Mouse (Mus musculus): ENCODE data around the gene Rnase10. TPM values are rescaled to one million over a fixed set of nuclear protein-coding genes. Genes with fewer than 3 reads are reported as not detected.
"Not testable (repeated sequence)": the region's sequence is repeated elsewhere in the genome, so short reads cannot be mapped to it uniquely, and the experiment has no call there.

Gene Rnase10
- polyA plus RNA-seq, 1 experiment from 2014 or later, result not detected

- Histone ChIP-seq H3K36me3 (no peaks in the 10 kb centered on the region), H3K27me3 (no peaks in the 10 kb centered on the region), H3K9me3 (no peaks in the 10 kb centered on the region), H3K27ac (no peak overlapping the region), H3K4me3 (no peak overlapping the region), H3K9ac (no peak overlapping the region), H3K4me2 (replicated peaks) (no peak overlapping the region), H3K4me1 (no peaks in the 10 kb centered on the region; the same call in 1 of the 2 replicates)
- no peak for ATAC-seq (ENCODE audit: low FRiP score, low read depth)
These were observed 27.9 kb upstream of the Rnase10 start for GRCm38 (mm10) chr14:50979631-50980030.

DNA sequence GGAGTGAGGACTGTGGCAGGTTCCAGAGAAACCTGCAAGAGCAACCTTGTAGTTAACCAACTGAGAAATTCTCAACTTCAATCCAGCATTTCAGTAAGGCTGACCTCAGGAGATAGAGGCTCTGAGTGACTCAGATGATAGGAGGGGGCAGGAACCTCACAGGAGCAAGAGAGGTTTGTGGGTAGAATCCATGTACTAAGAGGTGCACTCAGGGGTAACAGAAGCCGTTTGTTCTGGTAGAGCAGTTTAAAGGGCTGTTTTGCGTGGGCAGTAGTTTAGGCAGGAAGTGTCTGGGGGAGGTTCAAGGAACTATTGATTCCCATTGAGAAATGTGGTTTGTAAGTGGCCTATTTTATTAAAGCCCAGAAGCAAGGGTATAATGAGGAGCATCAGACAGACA lies 26.3 kb upstream of the Rnase10 start:
- WGBS, result 42% methylated on average over 2 of the region's 2 CpGs
- H3K4me1 ChIP-seq, result no peaks in the 10 kb centered on the region; the same call in 1 of the 2 replicates
- H3K27me3 ChIP-seq, result no peaks in the 10 kb centered on the region
- H3K27ac ChIP-seq, result no peak overlapping the region
- H3K9ac ChIP-seq, result no peak overlapping the region
- no peak overlapping the region for H3K4me2 ChIP-seq (replicated peaks)
- H3K9me3 ChIP-seq, result no peaks in the 10 kb centered on the region
- H3K4me3 ChIP-seq, result no peak overlapping the region
- ATAC-seq (ENCODE audit: low FRiP score, low read depth), result no peak
- H3K36me3 ChIP-seq, result no peaks in the 10 kb centered on the region

DNA sequence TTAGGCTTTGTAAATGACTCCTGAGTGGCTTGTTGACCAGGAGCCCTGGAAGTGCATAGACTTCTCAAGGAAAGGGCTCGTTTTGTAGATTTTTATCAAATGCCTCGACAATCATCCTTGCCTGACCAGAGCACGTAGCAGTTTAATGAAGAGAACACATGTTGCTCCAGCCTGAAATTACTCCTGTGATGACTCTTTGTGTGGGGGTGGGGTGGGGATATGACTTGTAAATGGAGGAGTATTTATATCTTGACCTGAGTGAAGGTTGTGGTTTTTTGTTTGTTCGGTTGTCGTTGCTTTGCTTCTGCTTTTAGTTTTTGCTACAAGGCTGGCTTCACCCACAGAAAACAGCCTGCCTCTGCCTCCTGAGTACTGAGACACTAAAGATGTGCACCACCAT lies 25.7 kb upstream of the Rnase10 start:
- Histone ChIP-seq H3K4me3 (no peak overlapping the region), H3K27me3 (no peaks in the 10 kb centered on the region), H3K4me1 (no peaks in the 10 kb centered on the region), H3K9ac (no peak overlapping the region), H3K4me2 (replicated peaks) (no peak overlapping the region), H3K27ac (no peak overlapping the region), H3K9me3 (no peaks in the 10 kb centered on the region), H3K36me3 (no peaks in the 10 kb centered on the region)
- no peak for ATAC-seq (ENCODE audit: low FRiP score, low read depth)
- 72% methylated on average over 5 of the region's 5 CpGs for WGBS

GRCm38 (mm10) chr14:50987668-50988067 lies 19.9 kb upstream of the Rnase10 start:
- H3K27me3 ChIP-seq, result no peaks in the 10 kb centered on the region
- no peak overlapping the region for H3K4me3 ChIP-seq
- H3K4me2 ChIP-seq (replicated peaks), result no peak overlapping the region
- ATAC-seq (ENCODE audit: low FRiP score, low read depth), result no peak
- no peak overlapping the region for H3K9ac ChIP-seq
- H3K27ac ChIP-seq, result no peak overlapping the region
- H3K36me3 ChIP-seq, result no peaks in the 10 kb centered on the region
- no peaks in the 10 kb centered on the region for H3K9me3 ChIP-seq
- WGBS, result 87% methylated on average over 2 of the region's 2 CpGs
- no peaks in the 10 kb centered on the region for H3K4me1 ChIP-seq

DNA sequence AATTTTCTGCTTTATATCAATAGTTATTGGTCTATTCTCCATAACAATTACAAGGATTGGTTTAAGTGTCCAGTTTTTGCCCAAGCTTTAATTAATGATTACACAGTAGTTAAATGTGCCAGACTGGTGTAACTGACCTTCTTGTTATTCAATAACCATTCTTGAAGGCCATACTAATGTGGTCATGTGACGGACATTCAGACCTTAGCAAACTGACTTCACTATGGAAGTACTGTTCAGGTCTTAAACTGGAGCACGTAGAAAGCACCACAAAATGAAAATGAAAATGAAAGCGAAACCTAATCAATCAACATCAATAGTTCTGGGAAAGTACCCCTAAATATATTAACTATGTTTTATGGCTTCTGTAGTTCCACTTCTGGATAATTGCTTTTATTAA lies 16.5 kb upstream of the Rnase10 start:
- Histone ChIP-seq H3K27ac (no peak overlapping the region), H3K27me3 (no peaks in the 10 kb centered on the region), H3K4me1 (no peaks in the 10 kb centered on the region), H3K36me3 (no peaks in the 10 kb centered on the region), H3K9ac (no peak overlapping the region), H3K9me3 (no peaks in the 10 kb centered on the region), H3K4me3 (no peak overlapping the region), H3K4me2 (replicated peaks) (no peak overlapping the region)
- ATAC-seq (ENCODE audit: low FRiP score, low read depth), result no peak
- 82% methylated on average over 3 of the region's 3 CpGs for WGBS

GRCm38 (mm10) chr14:50997088-50997487 lies 10.5 kb upstream of the Rnase10 start:
- no peak overlapping the region for H3K27ac ChIP-seq
- no peaks in the 10 kb centered on the region for H3K9me3 ChIP-seq
- no peak for ATAC-seq (ENCODE audit: low FRiP score, low read depth)
- no peak overlapping the region for H3K4me2 ChIP-seq (replicated peaks)
- no peaks in the 10 kb centered on the region for H3K36me3 ChIP-seq
- H3K4me3 ChIP-seq, result no peak overlapping the region
- 58% methylated on average over 3 of the region's 3 CpGs for WGBS
- H3K4me1 ChIP-seq, result no peaks in the 10 kb centered on the region
- H3K27me3 ChIP-seq, result no peaks in the 10 kb centered on the region
- H3K9ac ChIP-seq, result no peak overlapping the region

- H3K9me3 ChIP-seq, result no peaks in the 10 kb centered on the region
- WGBS, result 91% methylated on average over 2 of the region's 2 CpGs
These were observed 9.4 kb upstream of the Rnase10 start for GRCm38 (mm10) chr14:50997999-50998666.

DNA sequence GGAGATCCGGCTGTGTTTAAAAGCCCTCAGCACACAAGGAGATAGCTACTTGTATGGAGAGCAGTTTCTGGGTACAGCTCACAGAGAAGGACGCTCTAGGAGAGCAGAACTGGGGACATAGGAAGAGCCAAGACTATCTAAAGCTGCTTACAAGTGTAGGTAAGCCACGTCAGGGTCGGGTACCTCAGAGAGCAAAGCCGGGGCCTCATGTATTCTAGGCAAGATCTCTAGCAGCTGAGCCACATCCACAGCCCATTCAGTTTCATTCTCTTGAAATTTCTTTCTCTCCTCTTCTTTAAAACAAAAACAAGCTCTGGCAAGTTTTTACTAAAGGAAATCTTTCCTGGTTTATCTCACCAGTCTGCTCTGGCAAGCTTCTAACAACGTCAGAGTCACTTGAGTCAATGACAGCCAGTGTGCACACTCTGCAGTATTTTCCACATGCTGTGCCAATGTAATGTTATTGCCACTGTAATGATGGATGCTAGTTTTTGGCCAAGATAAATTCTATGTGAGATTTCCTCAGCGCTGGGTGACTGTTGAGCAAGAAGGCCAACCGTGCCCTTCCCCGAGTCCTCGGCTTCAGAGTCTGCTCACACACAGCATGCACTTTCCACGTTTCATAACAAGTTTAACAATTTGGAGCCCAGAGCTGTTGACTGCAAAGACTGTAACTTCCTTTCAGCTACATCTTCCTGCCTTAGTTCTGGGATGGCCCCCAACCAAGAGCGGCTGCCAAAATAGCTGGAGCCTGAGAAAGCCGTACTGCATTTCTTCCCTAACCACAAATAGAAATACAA lies 563 bp downstream of the Rnase10 start:
- H3K27ac ChIP-seq, result no peak overlapping the region
- 80% methylated on average over 13 of the region's 13 CpGs for WGBS
- ATAC-seq (ENCODE audit: low FRiP score, low read depth), result no peak

More at GRCm38 (mm10) chr14:50997999-50998666, 9.4 kb upstream of the Rnase10 start:
- H3K27ac ChIP-seq, result no peak overlapping the region
- H3K9ac ChIP-seq, result no peak overlapping the region
- no peak overlapping the region for H3K4me2 ChIP-seq (replicated peaks)
- ATAC-seq (ENCODE audit: low FRiP score, low read depth), result no peak
- H3K27me3 ChIP-seq, result no peaks in the 10 kb centered on the region
- H3K4me3 ChIP-seq, result no peak overlapping the region
- H3K4me1 ChIP-seq, result no peaks in the 10 kb centered on the region
- no peaks in the 10 kb centered on the region for H3K36me3 ChIP-seq

DNA sequence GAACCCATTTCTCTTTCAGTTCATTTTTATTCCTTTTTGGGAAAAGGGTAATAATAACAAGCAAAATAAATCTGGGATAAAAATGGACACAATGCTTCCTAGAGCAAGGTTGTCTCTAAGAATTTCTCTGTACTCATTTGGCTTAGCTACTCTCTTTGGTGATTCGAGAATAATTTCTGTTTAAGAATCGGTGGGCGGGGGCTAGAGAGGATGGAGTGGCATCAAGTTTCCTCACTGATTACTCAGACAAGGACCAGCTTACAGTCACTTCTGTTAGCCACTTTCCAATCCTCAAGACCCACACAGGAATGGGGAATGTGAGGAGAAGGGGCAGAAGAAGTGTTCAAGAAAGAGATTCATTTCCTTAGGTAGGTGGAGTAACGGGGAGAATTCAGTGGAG lies 1.2 kb downstream of the Rnase10 start:
- 82% methylated on average over 4 of the region's 4 CpGs for WGBS
- Histone ChIP-seq H3K9ac (no peak overlapping the region), H3K4me2 (replicated peaks) (no peak overlapping the region), H3K27ac (no peak overlapping the region), H3K9me3 (no peaks in the 10 kb centered on the region), H3K36me3 (no peaks in the 10 kb centered on the region), H3K27me3 (no peaks in the 10 kb centered on the region), H3K4me1 (0 out of 2 replicates have a peak, but pooled peaks cover 5% of the 10 kb centered on the region), H3K4me3 (no peak overlapping the region)
- ATAC-seq (ENCODE audit: low FRiP score, low read depth), result no peak

More for the DNA sequence above, 563 bp downstream of the Rnase10 start:
- Histone ChIP-seq H3K9ac (no peak overlapping the region), H3K36me3 (no peaks in the 10 kb centered on the region), H3K27me3 (no peaks in the 10 kb centered on the region), H3K4me3 (no peak overlapping the region), H3K9me3 (no peaks in the 10 kb centered on the region), H3K4me2 (replicated peaks) (no peak overlapping the region), H3K4me1 (0 out of 2 replicates have a peak, but pooled peaks cover 5% of the 10 kb centered on the region)

DNA sequence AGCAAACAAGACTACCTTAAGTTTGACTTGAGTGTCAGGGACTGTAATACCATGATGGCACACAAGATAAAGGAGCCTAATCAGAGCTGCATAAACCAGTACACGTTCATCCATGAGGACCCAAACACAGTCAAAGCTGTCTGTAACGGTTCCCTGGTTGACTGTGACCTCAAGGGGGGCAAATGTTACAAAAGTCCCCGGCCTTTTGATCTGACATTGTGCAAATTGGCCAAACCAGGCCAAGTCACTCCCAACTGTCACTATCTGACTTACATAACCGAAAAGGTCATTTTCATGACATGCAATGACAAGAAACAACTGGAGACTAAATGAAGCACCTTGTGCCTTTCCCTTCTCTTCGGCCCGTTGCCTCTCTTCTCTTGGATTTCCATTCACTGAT lies 2.0 kb downstream of the Rnase10 start:
- no peak overlapping the region for H3K9ac ChIP-seq
- H3K4me3 ChIP-seq, result no peak overlapping the region
- H3K36me3 ChIP-seq, result no peaks in the 10 kb centered on the region
- no peaks in the 10 kb centered on the region for H3K9me3 ChIP-seq
- no peak overlapping the region for H3K27ac ChIP-seq
- H3K27me3 ChIP-seq, result no peaks in the 10 kb centered on the region
- no peak overlapping the region for H3K4me2 ChIP-seq (replicated peaks)
- no peak for ATAC-seq (ENCODE audit: low FRiP score, low read depth)
- WGBS, result 86% methylated on average over 6 of the region's 6 CpGs
- 0 out of 2 replicates have a peak, but pooled peaks cover 5% of the 10 kb centered on the region for H3K4me1 ChIP-seq

- not testable (repeated sequence) for H3K36me3 ChIP-seq; ATAC-seq (ENCODE audit: low FRiP score, low read depth); H3K9ac ChIP-seq; H3K9me3 ChIP-seq; H3K4me2 ChIP-seq (replicated peaks); H3K27ac ChIP-seq; H3K4me1 ChIP-seq; H3K4me3 ChIP-seq; H3K27me3 ChIP-seq
- 82% methylated on average over 3 of the region's 3 CpGs for WGBS
These were observed 7.2 kb downstream of the Rnase10 start for GRCm38 (mm10) chr14:51014724-51015123.

DNA sequence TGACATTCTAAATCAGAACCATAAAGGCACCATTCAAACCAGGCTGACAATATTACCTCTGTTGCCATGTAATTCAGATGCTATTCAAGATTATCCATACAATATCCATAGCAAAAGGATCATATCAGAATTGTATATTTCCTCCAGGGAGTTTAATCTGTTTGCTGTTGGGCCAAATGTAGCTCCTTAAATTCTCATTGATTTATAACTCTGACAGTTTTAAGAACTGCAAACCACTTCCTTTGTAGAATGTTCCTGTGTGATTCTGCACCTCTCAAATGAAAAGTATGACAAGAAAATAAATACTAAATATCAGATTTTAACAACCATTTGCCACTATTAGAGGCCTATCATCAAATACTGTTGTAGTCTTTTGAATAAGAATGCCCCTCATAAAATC lies 8.2 kb downstream of the Rnase10 start:
- no peak overlapping the region for H3K27ac ChIP-seq
- no peaks in the 10 kb centered on the region for H3K27me3 ChIP-seq
- H3K9ac ChIP-seq, result no peak overlapping the region
- no peaks in the 10 kb centered on the region for H3K4me1 ChIP-seq
- no peak overlapping the region for H3K4me3 ChIP-seq
- ATAC-seq (ENCODE audit: low FRiP score, low read depth), result no peak
- no peak overlapping the region for H3K4me2 ChIP-seq (replicated peaks)
- H3K36me3 ChIP-seq, result no peaks in the 10 kb centered on the region
- H3K9me3 ChIP-seq, result no peaks in the 10 kb centered on the region

Measured in limb, embryonic 13.5 days (tissue).